Mouse (Mus musculus): ENCODE results near the gene Ggt5.
A peak's percentile ranks its signal among the peaks of the same experiment; 100 is the strongest.

Gene Ggt5

GRCm38 (mm10) chr10:75650306-75650902 lies 61.3 kb downstream of the Ggt5 start:
- DNase-seq (ENCODE audit: low spot score in 2 of 2) = peak; percentile 34 to 39

- DNase-seq (ENCODE audit: low spot score in 2 of 2) = no peak
Measured at GRCm38 (mm10) chr10:75651381-75652068, 62.4 kb downstream of the Ggt5 start.

GRCm38 (mm10) chr10:75654053-75654452 lies 64.9 kb downstream of the Ggt5 start:
- DNase-seq (ENCODE audit: low spot score in 2 of 2) = no peak

GRCm38 (mm10) chr10:75657165-75657564 lies 68.0 kb downstream of the Ggt5 start:
- DNase-seq (ENCODE audit: low spot score in 2 of 2) = no peak

- DNase-seq (ENCODE audit: low spot score in 2 of 2) = no peak
Measured at GRCm38 (mm10) chr10:75657772-75658171, 68.6 kb downstream of the Ggt5 start.

- no peak for DNase-seq (ENCODE audit: low spot score in 2 of 2)
Measured at GRCm38 (mm10) chr10:75661381-75661780, 72.2 kb downstream of the Ggt5 start.

- no peak for DNase-seq (ENCODE audit: low spot score in 2 of 2)
Measured at GRCm38 (mm10) chr10:75661876-75662275, 72.7 kb downstream of the Ggt5 start.

- no peak for DNase-seq (ENCODE audit: low spot score in 2 of 2)
Measured at GRCm38 (mm10) chr10:75662575-75662974, 73.4 kb downstream of the Ggt5 start.

GRCm38 (mm10) chr10:75664673-75665270 lies 75.6 kb downstream of the Ggt5 start:
- no peak for DNase-seq (ENCODE audit: low spot score in 2 of 2)

GRCm38 (mm10) chr10:75666451-75667030 lies 77.4 kb downstream of the Ggt5 start:
- DNase-seq (ENCODE audit: low spot score in 2 of 2) = peak; percentile 51 to 59

All from right cerebral cortex, adult 2 months (tissue).